Mouse (Mus musculus) bone marrow macrophage, adult 2 months (primary cell): ENCODE results near the gene Traf3ip1.

Experiments used
- CTCF ChIP-seq: IDR thresholded peaks from 2 replicates; pipeline ENCODE4 v1.5.1; 2012; ENCODE audit warnings: low read depth, mild to moderate bottlenecking, low read length, moderate library complexity
- POLR2A ChIP-seq: IDR thresholded peaks from 2 replicates; pipeline ENCODE4 v1.6.1; 2012; ENCODE audit warnings: mild to moderate bottlenecking, low read depth, low read length, borderline replicate concordance

DNA sequence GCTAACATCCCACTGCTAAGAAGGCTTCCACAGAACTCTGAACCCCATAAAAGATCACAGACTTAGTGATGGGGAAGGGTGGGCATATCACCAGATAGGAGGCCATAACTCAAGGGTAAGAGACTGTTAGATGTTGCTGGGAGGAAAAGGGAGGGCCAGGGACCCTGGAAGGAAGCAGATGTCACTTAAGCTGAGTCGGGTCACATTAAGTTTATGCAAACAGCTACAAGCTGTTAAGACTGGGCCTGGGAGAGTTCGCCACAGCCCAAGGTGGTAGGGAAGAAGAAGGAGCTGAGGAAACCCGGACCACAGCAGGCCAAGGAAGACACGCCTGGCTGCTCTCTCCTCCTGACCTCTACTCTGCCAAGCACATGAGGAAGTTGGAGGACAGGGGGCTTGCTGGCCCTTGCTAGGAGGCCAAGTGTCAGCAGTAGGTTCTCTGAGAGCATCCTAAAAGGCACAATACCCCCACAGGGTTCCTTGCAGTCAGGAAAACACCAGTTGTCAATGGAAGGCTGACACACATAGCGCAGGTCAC lies 42.8 kb upstream of the Traf3ip1 start:
- TF ChIP-seq CTCF (no peak), POLR2A (no peak)
